Mouse (Mus musculus): Measurements from ENCODE around the gene Ahctf1. TPM values are rescaled to one million over a fixed set of nuclear protein-coding genes. Genes with fewer than 3 reads are reported as not detected.

Gene Ahctf1
- total and polyA plus RNA-seq, 3 experiments: 79.2 to 111 (median 96.0) TPM

GRCm38 (mm10) chr1:179808300-179808699, 4.8 kb upstream of the Ahctf1 start:
- H3K4me1 ChIP-seq (ENCODE audit: control insufficient read depth in 1 of 2, insufficient read depth in 2 of 2): peaks cover 0 to 8% of the 10 kb centered on the region in 2 experiments; a peak in 1 of 4 replicates
- H3K4me2 ChIP-seq (ENCODE audit: insufficient read depth, low read depth, poor library complexity, severe bottlenecking): no peak overlapping the region
- H3K27me3 ChIP-seq (replicated peaks): no peaks in the 10 kb centered on the region
- dilution Hi-C loops (cut with MboI; ENCODE audit: extremely low pct_ligation_motif_present, extremely low pct_unique_long_range_greater_than_20kb, low sequenced_read_pairs) (no loop called here), in situ Hi-C loops (cut with MboI; ENCODE audit: low pct_ligation_motif_present, low pct_unique_long_range_greater_than_20kb, low sequenced_read_pairs) (no loop called here)
- H3K79me2 ChIP-seq (replicated peaks; ENCODE audit: control insufficient read depth, extremely low read depth, insufficient read depth, poor library complexity, severe bottlenecking): no peaks in the 10 kb centered on the region
- no peak for TF ChIP-seq NELFE (IDR thresholded peaks at IDR 0.05; ENCODE audit: low read depth, low read length)
- no peak for TF ChIP-seq SIN3A (IDR thresholded peaks at IDR 0.05; ENCODE audit: low read length)
- TF ChIP-seq MEF2A (IDR thresholded peaks at IDR 0.05; ENCODE audit: borderline replicate concordance, low read depth, low read length): no peak
- no peak for TF ChIP-seq E2F4 (IDR thresholded peaks at IDR 0.05; ENCODE audit: insufficient replicate concordance, low read depth, low read length)
- TF ChIP-seq JUN (IDR thresholded peaks at IDR 0.05; ENCODE audit: insufficient read depth, low read depth, low read length): no peak
- no peak for TF ChIP-seq KAT2A (IDR thresholded peaks at IDR 0.05; ENCODE audit: insufficient replicate concordance, low read length)
- no peak for TF ChIP-seq RCOR1 (conservative IDR thresholded peaks at IDR 0.05; ENCODE audit: low read depth, low read length)
- no peak for TF ChIP-seq ELF1 (IDR thresholded peaks at IDR 0.05; ENCODE audit: low read depth, low read length)
- TF ChIP-seq CTCF (conservative IDR thresholded peaks at IDR 0.05 in 1 of 2, IDR thresholded peaks at IDR 0.05 in 1 of 2; ENCODE audit: low read depth in 2 of 2, low read length in 2 of 2): no peak
- H3K27ac ChIP-seq (ENCODE audit: insufficient read depth, low read depth): no peak overlapping the region
- no peak overlapping the region for H3K4me3 ChIP-seq (replicated peaks in 1 of 3; ENCODE audit: low read depth in 2 of 3, low read length in 2 of 3, poor library complexity in 1 of 3)
- H3K36me3 ChIP-seq (replicated peaks in 1 of 2; ENCODE audit: control insufficient read depth in 1 of 2, insufficient read depth in 1 of 2, low read length in 1 of 2): no peaks in the 10 kb centered on the region
- H3K9ac ChIP-seq (ENCODE audit: insufficient read depth, low read depth): no peak overlapping the region
- no peaks in the 10 kb centered on the region for H3K9me3 ChIP-seq (replicated peaks; ENCODE audit: low read length)
- no peak for DNase-seq (ENCODE audit: extremely low read depth)

- H3K36me3 ChIP-seq (replicated peaks in 1 of 2; ENCODE audit: control insufficient read depth in 1 of 2, insufficient read depth in 1 of 2, low read length in 1 of 2): no peaks in the 10 kb centered on the region
- H3K4me2 ChIP-seq (ENCODE audit: insufficient read depth, low read depth, poor library complexity, severe bottlenecking): no peak overlapping the region
- DNase-seq (ENCODE audit: extremely low read depth): no peak
- H3K4me3 ChIP-seq (replicated peaks in 1 of 3; ENCODE audit: low read depth in 2 of 3, low read length in 2 of 3, poor library complexity in 1 of 3): no peak overlapping the region
- TF ChIP-seq ELF1 (IDR thresholded peaks at IDR 0.05; ENCODE audit: low read depth, low read length) (no peak), PAX5 (IDR thresholded peaks at IDR 0.05; ENCODE audit: low read length) (no peak), MAZ (IDR thresholded peaks at IDR 0.05; ENCODE audit: low read depth, low read length) (no peak), POLR2AphosphoS2 (IDR thresholded peaks at IDR 0.05; ENCODE audit: low read depth, low read length) (no peak), KAT2A (IDR thresholded peaks at IDR 0.05; ENCODE audit: insufficient replicate concordance, low read length) (no peak)
- peaks cover 8% of the 10 kb centered on the region for H3K79me2 ChIP-seq (replicated peaks; ENCODE audit: control insufficient read depth, extremely low read depth, insufficient read depth, poor library complexity, severe bottlenecking)
- H3K27me3 ChIP-seq (replicated peaks): no peaks in the 10 kb centered on the region
- in situ Hi-C loops (cut with MboI; ENCODE audit: low pct_ligation_motif_present, low pct_unique_long_range_greater_than_20kb, low sequenced_read_pairs): no loop called here
- dilution Hi-C loops (cut with MboI; ENCODE audit: extremely low pct_ligation_motif_present, extremely low pct_unique_long_range_greater_than_20kb, low sequenced_read_pairs): no loop called here
- H3K27ac ChIP-seq (ENCODE audit: insufficient read depth, low read depth): no peak overlapping the region
- H3K9me3 ChIP-seq (replicated peaks; ENCODE audit: low read length): no peaks in the 10 kb centered on the region
- H3K9ac ChIP-seq (ENCODE audit: insufficient read depth, low read depth): no peak overlapping the region
- peaks cover 0 to 8% of the 10 kb centered on the region in 2 experiments; a peak in 1 of 4 replicates for H3K4me1 ChIP-seq (ENCODE audit: control insufficient read depth in 1 of 2, insufficient read depth in 2 of 2)
Observed at GRCm38 (mm10) chr1:179807468-179807867, 4.0 kb upstream of the Ahctf1 start.

- no peaks in the 10 kb centered on the region for H3K9me3 ChIP-seq (replicated peaks; ENCODE audit: low read length)
- no peak overlapping the region for H3K9ac ChIP-seq (ENCODE audit: insufficient read depth, low read depth)
- H3K36me3 ChIP-seq (replicated peaks in 1 of 2; ENCODE audit: control insufficient read depth in 1 of 2, insufficient read depth in 1 of 2, low read length in 1 of 2): no peaks in the 10 kb centered on the region
- peaks cover 25% of the 10 kb centered on the region for H3K79me2 ChIP-seq (replicated peaks; ENCODE audit: control insufficient read depth, extremely low read depth, insufficient read depth, poor library complexity, severe bottlenecking)
- DNase-seq (ENCODE audit: extremely low read depth): no peak
- in situ Hi-C loops (cut with MboI; ENCODE audit: low pct_ligation_motif_present, low pct_unique_long_range_greater_than_20kb, low sequenced_read_pairs): no loop called here
- H3K27me3 ChIP-seq (replicated peaks): no peaks in the 10 kb centered on the region
- no peak overlapping the region for H3K4me2 ChIP-seq (ENCODE audit: insufficient read depth, low read depth, poor library complexity, severe bottlenecking)
- peaks cover 0 to 8% of the 10 kb centered on the region in 2 experiments; a peak in 1 of 4 replicates for H3K4me1 ChIP-seq (ENCODE audit: control insufficient read depth in 1 of 2, insufficient read depth in 2 of 2)
- H3K27ac ChIP-seq (ENCODE audit: insufficient read depth, low read depth): no peak overlapping the region
- dilution Hi-C loops (cut with MboI; ENCODE audit: extremely low pct_ligation_motif_present, extremely low pct_unique_long_range_greater_than_20kb, low sequenced_read_pairs): no loop called here
- no peak overlapping the region for H3K4me3 ChIP-seq (replicated peaks in 1 of 3; ENCODE audit: low read depth in 2 of 3, low read length in 2 of 3, poor library complexity in 1 of 3)
- no peak for TF ChIP-seq ZKSCAN1 (IDR thresholded peaks at IDR 0.05; ENCODE audit: borderline replicate concordance, low read depth, low read length)
- no peak for TF ChIP-seq BHLHE40 (IDR thresholded peaks at IDR 0.05; ENCODE audit: low read depth, low read length)
- TF ChIP-seq MAFK (IDR thresholded peaks at IDR 0.05; ENCODE audit: insufficient replicate concordance, low read length): no peak
- TF ChIP-seq MYC (IDR thresholded peaks at IDR 0.05; ENCODE audit: low read depth, low read length): no peak
- TF ChIP-seq UBTF (IDR thresholded peaks at IDR 0.05; ENCODE audit: low read depth, low read length): no peak
- TF ChIP-seq USF2 (conservative IDR thresholded peaks at IDR 0.05; ENCODE audit: low read depth, low read length): no peak
- TF ChIP-seq TBP (conservative IDR thresholded peaks at IDR 0.05; ENCODE audit: low read depth, low read length): no peak
- no peak for TF ChIP-seq IRF4 (IDR thresholded peaks at IDR 0.05; ENCODE audit: low read depth, low read length)
- TF ChIP-seq JUND (conservative IDR thresholded peaks at IDR 0.05; ENCODE audit: low read depth, low read length): no peak
- no peak for TF ChIP-seq CHD1 (IDR thresholded peaks at IDR 0.05; ENCODE audit: low read depth, low read length)
- no peak for TF ChIP-seq RAD21 (IDR thresholded peaks at IDR 0.05; ENCODE audit: low read depth, low read length)
- TF ChIP-seq RCOR1 (conservative IDR thresholded peaks at IDR 0.05; ENCODE audit: low read depth, low read length): no peak
- TF ChIP-seq TCF12 (IDR thresholded peaks at IDR 0.05; ENCODE audit: low read depth, low read length): no peak
- no peak for TF ChIP-seq MEF2A (IDR thresholded peaks at IDR 0.05; ENCODE audit: borderline replicate concordance, low read depth, low read length)
- no peak for TF ChIP-seq USF1 (IDR thresholded peaks at IDR 0.05; ENCODE audit: low read depth, low read length)
- TF ChIP-seq ETS1 (conservative IDR thresholded peaks at IDR 0.05; ENCODE audit: low read depth, low read length): no peak
Observed at GRCm38 (mm10) chr1:179805751-179806150, 2.3 kb upstream of the Ahctf1 start.
